Mouse (Mus musculus) heart, embryonic 14.5 days (tissue): ENCODE measurements around the gene Ankrd17. TPM values are rescaled to one million over a fixed set of nuclear protein-coding genes. Genes with fewer than 3 reads are reported as not detected.

Experiments used
- ATAC-seq: fragments of 200-750 bp; cut with Nextera tagmentation; 2 replicates; pipeline ENCODE4 v1.8.0; 2017; ENCODE audit warnings: low read depth, moderate TSS enrichment; ENCODE audit not compliant: insufficient number of reproducible peaks, insufficient read depth, low FRiP score
- H3K27ac ChIP-seq, 2 experiments: fragments of 200-500 bp in 1 of 2; fragments of 300-500 bp in 1 of 2; sonication (generic) in 1 of 2; replicated peaks in 1 of 2; 2 replicates each; pipeline ENCODE4 v1.5.1; 2012 to 2014; ENCODE audit warnings: low read depth in 2 of 2, low read length in 2 of 2, control low read depth in 1 of 2, mild to moderate bottlenecking in 1 of 2, mixed read lengths in 1 of 2; ENCODE audit not compliant: control insufficient read depth in 1 of 2, insufficient read depth in 1 of 2
- H3K27me3 ChIP-seq: fragments of 300-500 bp; sonication (generic); 2 replicates; pipeline ENCODE4 v1.6.1; 2014; ENCODE audit warnings: mild to moderate bottlenecking, low read length, control low read depth; ENCODE audit not compliant: control insufficient read depth, insufficient read depth
- H3K36me3 ChIP-seq: fragments of 300-500 bp; sonication (generic); 2 replicates; pipeline ENCODE4 v1.6.1; 2014; ENCODE audit warnings: mild to moderate bottlenecking, control low read depth, low read length, mixed read lengths; ENCODE audit not compliant: control insufficient read depth, insufficient read depth
- H3K4me1 ChIP-seq, 2 experiments: fragments of 200-500 bp in 1 of 2; fragments of 300-500 bp in 1 of 2; sonication (generic) in 1 of 2; 2 replicates each; pipeline ENCODE4 v1.6.1; 2012 to 2014; ENCODE audit warnings: low read length in 2 of 2, control low read depth in 1 of 2, mixed read lengths in 1 of 2; ENCODE audit not compliant: control insufficient read depth in 2 of 2, insufficient read depth in 2 of 2
- H3K4me2 ChIP-seq: fragments of 300-500 bp; sonication (generic); 2 replicates; pipeline ENCODE4 v1.6.1; 2014; ENCODE audit warnings: mild to moderate bottlenecking, low read length
- H3K4me3 ChIP-seq, 2 experiments: fragments of 200-500 bp in 1 of 2; fragments of 300-500 bp in 1 of 2; sonication (generic) in 1 of 2; 2 replicates each; pipeline ENCODE4 v1.5.1; 2012 to 2014; ENCODE audit warnings: low read length in 2 of 2, mild to moderate bottlenecking in 2 of 2, control low read depth in 1 of 2, low read depth in 1 of 2, moderate library complexity in 1 of 2; ENCODE audit not compliant: control insufficient read depth in 1 of 2, insufficient read depth in 1 of 2
- H3K9ac ChIP-seq: fragments of 300-500 bp; sonication (generic); 2 replicates; pipeline ENCODE4 v1.6.1; 2014; ENCODE audit warnings: mild to moderate bottlenecking, low read length
- H3K9me3 ChIP-seq: fragments of 300-500 bp; sonication (generic); 2 replicates; pipeline ENCODE4 v1.6.1; 2016; ENCODE audit warnings: low read length, control low read depth; ENCODE audit not compliant: control insufficient read depth
- WGBS: fragments of 180-500 bp; shearing (Covaris S2); extraction: QIAGEN DNeasy Blood & Tissue Kit; methylation state at CpG from one replicate; pipeline ENCODE4 v1.1.7; 2014; 5-methylcytosine and 5-hydroxymethylcytosine counted together
- polyA plus RNA-seq: library from polyadenylated mRNA; unstranded; fragments of >200 nt; fragmentation: Nextera tagmentation; extraction: Ambion mirVana; gene quantifications from 2 replicates; pipeline ENCODE4 v1.2.1, GENCODE M21; 2014

The Ankrd17 gene
- polyA plus RNA-seq, 1 experiment from 2014 or later = 26.2 TPM

DNA sequence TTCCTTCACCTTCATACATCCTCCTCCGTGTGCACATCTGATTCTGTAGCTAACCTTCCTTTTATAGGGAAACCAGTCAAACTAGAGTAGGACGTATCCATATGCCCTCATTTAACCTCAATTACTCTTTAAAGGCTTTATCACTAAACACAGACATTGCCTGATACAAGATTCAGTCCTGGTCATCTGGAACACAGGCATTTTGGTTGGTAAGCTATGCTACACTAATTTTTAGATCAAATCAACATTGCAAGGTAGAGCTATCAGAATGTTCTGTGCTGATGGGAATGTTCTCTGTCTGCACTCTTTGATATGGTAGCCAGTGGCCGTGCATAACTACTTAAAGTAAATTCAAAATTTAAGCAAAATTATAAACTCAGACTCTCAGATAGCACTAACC, 10.6 kb downstream of the Ankrd17 start:
- H3K9ac ChIP-seq = no peak overlapping the region
- no peak overlapping the region for H3K27ac ChIP-seq
- no peak overlapping the region for H3K4me3 ChIP-seq
- no peak overlapping the region for H3K4me2 ChIP-seq
- H3K9me3 ChIP-seq = no peaks in the 10 kb centered on the region
- no peak for ATAC-seq
- WGBS = 81% methylated on average over 3 of the region's 3 CpGs
- no peaks in the 10 kb centered on the region for H3K27me3 ChIP-seq
- H3K36me3 ChIP-seq = peaks cover 25% of the 10 kb centered on the region
- no peaks in the 10 kb centered on the region for H3K4me1 ChIP-seq

DNA sequence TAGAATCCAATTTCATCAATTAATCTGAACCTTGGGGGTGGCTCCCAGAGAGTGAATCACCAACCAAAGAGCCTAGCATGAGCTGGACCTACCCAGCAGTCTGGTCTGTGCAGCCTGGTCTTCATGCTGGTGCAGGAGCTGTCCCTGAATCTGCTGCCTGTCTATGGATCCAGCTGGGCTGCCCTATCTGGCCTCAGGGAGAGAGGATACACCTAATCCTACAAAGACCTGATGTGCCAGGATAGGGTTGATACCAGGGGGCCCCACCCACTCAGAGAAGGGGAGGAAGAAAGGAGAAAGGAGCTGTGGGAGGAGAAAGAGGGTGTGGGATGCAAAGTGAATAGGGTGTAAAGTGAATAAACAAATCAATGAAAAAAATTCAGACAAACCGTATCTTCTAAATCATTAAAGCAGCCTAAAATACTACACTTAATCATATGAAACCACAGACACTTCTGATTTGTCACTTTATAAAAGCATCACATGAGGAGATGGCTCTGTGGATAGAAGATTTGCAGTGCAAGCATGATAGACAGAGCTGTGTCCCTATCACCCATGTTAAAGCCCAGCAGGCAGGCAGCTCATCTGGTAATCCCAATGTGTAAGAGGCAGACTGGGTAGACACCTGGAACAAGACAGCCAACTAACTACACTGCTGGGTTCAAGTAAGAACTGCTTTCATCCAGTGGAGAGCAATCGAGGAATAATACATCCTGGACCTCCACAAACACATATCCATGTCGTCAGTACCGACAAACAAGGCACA, 12.6 kb downstream of the Ankrd17 start:
- no peaks in the 10 kb centered on the region for H3K9me3 ChIP-seq
- no peaks in the 10 kb centered on the region for H3K27me3 ChIP-seq
- peaks cover 13% of the 10 kb centered on the region for H3K36me3 ChIP-seq
- no peak overlapping the region for H3K9ac ChIP-seq
- 88% methylated on average over 4 of the region's 4 CpGs for WGBS
- H3K4me2 ChIP-seq = no peak overlapping the region
- no peaks in the 10 kb centered on the region for H3K4me1 ChIP-seq
- H3K27ac ChIP-seq = no peak overlapping the region
- no peak overlapping the region for H3K4me3 ChIP-seq
- ATAC-seq = no peak

DNA sequence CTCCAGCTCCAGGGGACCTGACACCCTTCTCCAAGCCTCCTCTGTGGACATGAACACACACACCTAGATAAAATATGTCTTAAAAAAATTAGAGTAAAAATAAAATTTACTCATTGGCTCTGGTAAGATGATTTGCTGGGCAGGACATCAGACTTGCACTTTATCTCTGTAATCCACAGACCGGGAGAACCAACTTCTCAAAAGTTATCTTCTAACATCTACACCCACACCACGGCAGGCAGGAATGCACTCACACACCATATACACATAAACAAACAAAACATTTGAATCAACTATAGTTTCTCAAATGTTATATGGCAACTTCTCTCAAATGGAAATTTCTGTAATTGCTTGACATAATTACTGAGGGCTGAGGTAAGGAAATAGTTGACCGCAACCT, 19.5 kb downstream of the Ankrd17 start:
- Histone ChIP-seq H3K4me1 (no peaks in the 10 kb centered on the region), H3K4me3 (no peak overlapping the region), H3K27ac (no peak overlapping the region), H3K4me2 (no peak overlapping the region), H3K9me3 (no peaks in the 10 kb centered on the region), H3K27me3 (no peaks in the 10 kb centered on the region), H3K36me3 (peaks cover 6% of the 10 kb centered on the region; the same call in 1 of the 2 replicates), H3K9ac (no peak overlapping the region)
- WGBS = 88% methylated on average over 3 of the region's 3 CpGs
- ATAC-seq = no peak

DNA sequence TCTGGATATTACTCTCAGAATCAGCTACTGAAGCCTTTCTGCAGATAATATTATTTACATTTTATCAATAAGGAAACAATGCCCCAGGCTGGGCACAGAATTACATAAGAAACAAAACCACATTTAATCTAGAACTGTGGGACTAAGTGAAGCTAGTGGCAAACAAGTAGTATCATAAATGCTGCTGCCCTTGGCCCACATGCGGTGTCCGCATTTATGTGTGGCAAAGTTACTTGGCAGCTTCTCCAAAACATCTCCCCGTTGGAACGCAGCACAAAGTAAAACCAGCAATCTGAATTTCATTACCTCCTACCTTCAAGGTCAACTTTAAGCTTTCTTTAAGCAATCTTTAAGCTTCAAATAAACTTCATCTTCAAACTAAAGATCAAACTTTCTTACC, 25.5 kb downstream of the Ankrd17 start:
- H3K4me3 ChIP-seq = no peak overlapping the region
- H3K27ac ChIP-seq = no peak overlapping the region
- H3K9me3 ChIP-seq = no peaks in the 10 kb centered on the region
- H3K4me1 ChIP-seq = peaks cover 0 to 23% of the 10 kb centered on the region in 2 experiments; a peak in 2 of 4 replicates
- ATAC-seq = no peak
- H3K9ac ChIP-seq = no peak overlapping the region
- no peaks in the 10 kb centered on the region for H3K27me3 ChIP-seq
- no peak overlapping the region for H3K4me2 ChIP-seq
- peaks cover 2% of the 10 kb centered on the region; the same call in 1 of the 2 replicates for H3K36me3 ChIP-seq
- WGBS = 67% methylated on average over 4 of the region's 4 CpGs

DNA sequence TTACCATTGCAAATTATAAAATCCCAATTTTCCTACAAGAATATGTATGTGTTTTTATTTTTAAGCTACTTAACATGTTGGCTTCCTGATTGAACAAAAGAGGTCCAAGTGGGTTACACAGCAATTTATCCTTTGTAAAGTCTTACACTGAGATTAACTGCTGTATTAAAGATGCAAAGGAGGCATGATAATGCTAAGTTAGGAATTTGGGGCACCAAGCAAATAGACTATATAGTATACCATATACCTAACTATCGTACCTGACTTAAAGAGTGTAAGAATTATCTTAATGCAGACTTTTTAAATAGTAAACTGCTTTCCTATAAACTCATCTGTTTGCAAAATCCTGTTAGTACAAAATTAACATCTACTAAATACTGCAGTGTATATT, 26.4 kb downstream of the Ankrd17 start:
- no peak overlapping the region for H3K4me3 ChIP-seq
- peak overlapping the region; percentile 63 for H3K4me2 ChIP-seq
- H3K9ac ChIP-seq = no peak overlapping the region
- 94% methylated on average over 1 of the region's 1 CpGs for WGBS
- no peaks in the 10 kb centered on the region for H3K9me3 ChIP-seq
- ATAC-seq = no peak
- H3K36me3 ChIP-seq = no peaks in the 10 kb centered on the region
- H3K27me3 ChIP-seq = no peaks in the 10 kb centered on the region
- H3K4me1 ChIP-seq = peaks cover 0 to 23% of the 10 kb centered on the region in 2 experiments; a peak in 2 of 4 replicates
- no peak overlapping the region for H3K27ac ChIP-seq

DNA sequence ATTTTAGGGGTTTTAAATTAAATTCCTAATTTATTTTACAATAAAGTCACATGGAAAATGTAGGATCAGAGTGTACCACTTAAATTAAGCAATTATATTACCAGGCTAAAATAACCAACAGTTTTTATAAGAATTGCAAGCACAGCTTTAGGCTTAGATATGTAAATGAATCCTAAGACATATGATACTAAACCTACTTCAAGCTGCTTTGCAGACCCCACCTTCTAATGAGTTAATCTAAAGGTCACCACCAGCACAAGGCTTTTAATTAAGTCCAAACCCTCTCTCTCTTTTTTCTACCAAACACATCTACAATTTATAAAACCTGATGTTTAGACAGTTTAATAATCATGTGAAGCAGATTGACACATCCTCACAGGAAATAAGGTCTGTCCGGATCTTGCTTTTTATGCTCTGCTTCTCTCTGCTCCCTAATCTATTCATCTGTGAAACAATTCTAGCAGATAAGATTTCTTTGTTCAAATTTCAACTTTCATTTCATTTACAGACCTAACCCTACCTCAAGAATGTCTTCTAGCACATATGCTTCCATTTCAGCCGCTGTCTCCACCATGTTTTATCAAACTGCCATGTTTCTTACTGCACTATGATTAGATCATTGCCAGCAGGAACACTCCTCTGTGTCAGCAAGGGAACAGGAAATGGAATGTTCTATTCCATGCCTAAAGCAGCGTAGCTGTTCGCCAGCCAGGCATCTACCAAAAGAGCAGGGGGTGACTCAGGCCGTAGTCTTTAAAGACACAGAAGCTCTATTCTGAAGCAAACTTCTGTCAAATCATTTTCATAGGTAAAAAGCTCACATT, 27.0 kb downstream of the Ankrd17 start:
- no peaks in the 10 kb centered on the region for H3K27me3 ChIP-seq
- peak overlapping the region; percentile 63 for H3K4me2 ChIP-seq
- peak overlapping the region; percentile 0 to 32; a peak in 3 of 4 replicates for H3K4me3 ChIP-seq
- H3K36me3 ChIP-seq = no peaks in the 10 kb centered on the region
- H3K9me3 ChIP-seq = no peaks in the 10 kb centered on the region
- WGBS = 15% methylated on average over 5 of the region's 5 CpGs
- peak overlapping the region in 1 of 2 experiments; percentile 50; a peak in 1 of 4 replicates for H3K27ac ChIP-seq
- H3K4me1 ChIP-seq = peaks cover 0 to 23% of the 10 kb centered on the region in 2 experiments; a peak in 2 of 4 replicates
- peak; percentile 82 for ATAC-seq
- H3K9ac ChIP-seq = peak overlapping the region; percentile 42

DNA sequence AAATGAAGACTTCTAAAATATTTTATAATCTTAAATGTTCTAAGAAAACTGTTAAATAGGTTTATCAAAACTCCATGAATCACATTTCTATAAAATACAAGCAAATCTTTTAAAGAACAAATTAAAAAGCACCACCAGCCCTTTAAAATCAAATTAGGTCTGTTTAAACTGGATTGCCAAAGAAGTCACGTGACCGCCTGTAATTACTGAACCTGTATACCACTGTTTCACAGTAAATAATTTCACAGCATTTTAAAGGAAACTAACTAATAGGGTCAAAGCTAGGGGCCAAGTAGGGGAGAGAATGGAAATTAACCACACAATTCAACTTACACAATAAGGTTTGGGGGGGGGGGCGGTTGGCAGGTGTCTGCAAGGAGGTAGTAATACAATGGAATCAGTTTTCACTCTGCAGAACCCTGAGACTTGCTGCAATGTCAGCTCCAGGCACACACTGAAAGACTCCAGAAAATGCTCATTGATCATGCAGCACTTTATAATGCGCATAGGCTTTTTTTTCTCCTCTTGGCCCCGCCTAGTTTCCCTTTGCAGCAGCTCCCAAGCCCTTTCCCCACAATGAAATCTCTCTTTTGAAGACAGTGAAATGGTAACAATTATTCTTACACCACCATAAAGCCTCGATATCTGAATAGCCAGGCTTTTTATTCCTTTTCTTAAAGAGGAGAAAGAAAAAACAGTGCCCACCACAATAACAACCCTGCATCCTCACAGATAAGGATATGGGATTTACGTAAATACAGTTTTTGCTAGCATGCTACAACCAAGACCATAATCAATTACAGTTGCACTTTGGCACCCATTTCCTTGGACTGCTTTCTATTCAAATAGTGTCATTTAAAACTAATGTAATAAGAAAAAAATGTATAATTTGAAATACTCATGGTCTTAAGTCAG, 27.9 kb downstream of the Ankrd17 start:
- Histone ChIP-seq H3K27ac (no peak overlapping the region), H3K9me3 (no peaks in the 10 kb centered on the region), H3K27me3 (no peaks in the 10 kb centered on the region), H3K4me2 (no peak overlapping the region), H3K4me1 (peaks cover 0 to 23% of the 10 kb centered on the region in 2 experiments; a peak in 2 of 4 replicates), H3K36me3 (no peaks in the 10 kb centered on the region), H3K4me3 (no peak overlapping the region), H3K9ac (no peak overlapping the region)
- 87% methylated on average over 7 of the region's 7 CpGs for WGBS
- ATAC-seq = no peak
